Mouse (Mus musculus): ENCODE data around the gene Hs6st3.

DNA sequence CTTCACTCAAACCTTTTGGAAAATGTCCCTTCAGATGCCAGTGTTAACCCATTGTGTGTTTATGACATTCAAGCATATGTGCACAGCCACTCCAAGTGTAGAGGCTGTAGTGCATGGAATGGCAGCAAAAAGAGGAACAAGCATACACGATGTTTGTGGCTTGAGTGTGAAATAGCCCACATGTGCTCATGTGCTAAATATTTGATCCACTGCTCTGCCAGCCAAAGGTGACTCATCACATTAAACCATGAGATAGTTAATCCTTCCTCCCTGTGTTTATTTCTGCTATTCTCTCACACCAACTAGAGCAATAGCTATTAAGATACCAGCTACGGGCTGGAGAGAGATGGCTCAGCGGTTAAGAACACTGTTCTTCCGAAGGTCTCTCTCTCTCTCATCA, 223.3 kb downstream of the Hs6st3 start:
- no peak for TF ChIP-seq POLR2A (IDR thresholded peaks at IDR 0.05; ENCODE audit: low read depth, low read length)
- no peak for TF ChIP-seq CTCF (conservative IDR thresholded peaks at IDR 0.05; ENCODE audit: insufficient read depth, insufficient read length, low read depth, low read length)

All from kidney, adult 2 months (tissue).